Mouse (Mus musculus): ENCODE measurements around the gene Adamts9.

GRCm38 (mm10) chr6:92809818-92810217, 133.5 kb downstream of the Adamts9 start:
- TF ChIP-seq POLR2A (IDR thresholded peaks at IDR 0.05; ENCODE audit: extremely low read depth, insufficient read depth, low read length) (no peak), CTCF (IDR thresholded peaks at IDR 0.05; ENCODE audit: low read depth, low read length) (no peak)
